Mouse (Mus musculus) thymus, adult 2 months (tissue): ENCODE measurements around the gene Map4k1. TPM values are rescaled to one million over a fixed set of nuclear protein-coding genes. Genes with fewer than 3 reads are reported as not detected.

Experiments used
- DNase-seq: peaks from one replicate; pipeline ENCODE4 v3.0.0; 2021
- H3K27ac ChIP-seq: fragments of 200-500 bp; 2 replicates; pipeline ENCODE4 v1.5.1; 2012; ENCODE audit warnings: low read length, control low read depth; ENCODE audit not compliant: control insufficient read depth, insufficient read depth
- H3K27me3 ChIP-seq: fragments of 200-500 bp; 2 replicates; pipeline ENCODE4 v1.6.1; 2012; ENCODE audit warnings: mild to moderate bottlenecking, low read length, moderate library complexity, mixed read lengths; ENCODE audit not compliant: control insufficient read depth, insufficient read depth
- H3K36me3 ChIP-seq: fragments of 200-500 bp; 2 replicates; pipeline ENCODE4 v1.6.1; 2012; ENCODE audit warnings: mild to moderate bottlenecking, low read length, moderate library complexity; ENCODE audit not compliant: control insufficient read depth, insufficient read depth
- H3K4me1 ChIP-seq: fragments of 200-500 bp; replicated peaks from 2 replicates; pipeline ENCODE4 v1.6.1; 2012; ENCODE audit warnings: low read length; ENCODE audit not compliant: control insufficient read depth, insufficient read depth
- H3K4me3 ChIP-seq: fragments of 200-500 bp; 2 replicates; pipeline ENCODE4 v1.5.1; 2012; ENCODE audit warnings: mild to moderate bottlenecking, low read length, control low read depth, moderate library complexity; ENCODE audit not compliant: control insufficient read depth, insufficient read depth
- CTCF ChIP-seq: fragments of 200-500 bp; IDR thresholded peaks from 2 replicates; pipeline ENCODE4 v1.5.1; 2012; ENCODE audit warnings: mild to moderate bottlenecking, control low read depth, low read length, moderate library complexity, borderline replicate concordance; ENCODE audit not compliant: control insufficient read depth, poor library complexity, insufficient read depth; ENCODE audit errors: extremely low read depth
- POLR2A ChIP-seq: fragments of 200-500 bp; IDR thresholded peaks from 2 replicates; pipeline ENCODE4 v1.6.1; 2012; ENCODE audit warnings: mild to moderate bottlenecking, low read length, control low read depth, moderate library complexity; ENCODE audit not compliant: control insufficient read depth, poor library complexity, insufficient read depth; ENCODE audit errors: extremely low read depth
- WGBS: fragments of 180-500 bp; shearing (Covaris S2); methylation state at CpG from one replicate; pipeline ENCODE4 v1.1.7; 2018; 5-methylcytosine and 5-hydroxymethylcytosine counted together
- polyA plus RNA-seq: library from polyadenylated mRNA; depleted of rRNA; stranded (reverse); fragments of >200 nt; gene quantifications from 2 replicates; pipeline ENCODE4 v1.2.3, GENCODE M21; 2012; rRNA removed

Gene Map4k1
- polyA plus RNA-seq = 155 and 164 TPM in 2 replicates

GRCm38 (mm10) chr7:28981651-28982273 lies at the start of gene Map4k1, which contains the start of gene Eif3k:
Map4k1 (plus strand) TSS chr7:28982050.
Eif3k (minus strand) TSS chr7:28981864.
- Histone ChIP-seq H3K36me3 (peaks cover 26% of the 10 kb centered on the region; the same call in 1 of the 2 replicates), H3K4me3 (peak within 1 kb of the TSS; percentile 85), H3K4me1 (peaks cover 9% of the 10 kb centered on the region), H3K27ac (peak within 1 kb of the TSS; percentile 99), H3K27me3 (no peaks in the 10 kb centered on the region)
- TF ChIP-seq POLR2A (peak; percentile 64; the same call in 1 of the 2 replicates), CTCF (no peak)
- under 1% methylated on average over 36 of the region's 36 CpGs for WGBS
- peak; percentile 96 for DNase-seq

- Histone ChIP-seq H3K27ac (no peak overlapping the region), H3K4me3 (no peak overlapping the region), H3K4me1 (no peaks in the 10 kb centered on the region), H3K27me3 (no peaks in the 10 kb centered on the region), H3K36me3 (no peaks in the 10 kb centered on the region)
- no peak for DNase-seq
- TF ChIP-seq CTCF = no peak
- TF ChIP-seq POLR2A = no peak
- WGBS = 91% methylated on average over 6 of the region's 6 CpGs
Measured at GRCm38 (mm10) chr7:28932421-28933041, 49.3 kb upstream of the Map4k1 start.

GRCm38 (mm10) chr7:28933825-28934224 lies 48.0 kb upstream of the Map4k1 start:
- TF ChIP-seq CTCF (no peak), POLR2A (no peak)
- 97% methylated on average over 2 of the region's 2 CpGs for WGBS

GRCm38 (mm10) chr7:28936787-28937186 lies 45.1 kb upstream of the Map4k1 start:
- Histone ChIP-seq H3K4me1 (peaks cover 11% of the 10 kb centered on the region), H3K27me3 (no peaks in the 10 kb centered on the region), H3K27ac (no peak overlapping the region), H3K4me3 (no peak overlapping the region), H3K36me3 (no peaks in the 10 kb centered on the region)
- TF ChIP-seq CTCF = no peak
- no peak for TF ChIP-seq POLR2A
- no peak for DNase-seq
- 93% methylated on average over 4 of the region's 4 CpGs for WGBS

More at GRCm38 (mm10) chr7:28933825-28934224, 48.0 kb upstream of the Map4k1 start:
- Histone ChIP-seq H3K4me3 (no peak overlapping the region), H3K27me3 (no peaks in the 10 kb centered on the region), H3K4me1 (no peaks in the 10 kb centered on the region), H3K36me3 (no peaks in the 10 kb centered on the region), H3K27ac (no peak overlapping the region)
- no peak for DNase-seq

- no peak for DNase-seq
- Histone ChIP-seq H3K4me3 (no peak overlapping the region), H3K27ac (no peak overlapping the region), H3K36me3 (no peaks in the 10 kb centered on the region), H3K27me3 (no peaks in the 10 kb centered on the region), H3K4me1 (peaks cover 23% of the 10 kb centered on the region)
- 74% methylated on average over 4 of the region's 4 CpGs for WGBS
- no peak for TF ChIP-seq POLR2A
- no peak for TF ChIP-seq CTCF
Measured at GRCm38 (mm10) chr7:28938654-28939053, 43.2 kb upstream of the Map4k1 start.

GRCm38 (mm10) chr7:28939418-28940183 lies 42.2 kb upstream of the Map4k1 start:
- no peak for DNase-seq
- TF ChIP-seq CTCF = no peak
- TF ChIP-seq POLR2A = no peak
- Histone ChIP-seq H3K4me3 (no peak overlapping the region), H3K27ac (no peak overlapping the region), H3K27me3 (no peaks in the 10 kb centered on the region), H3K36me3 (no peaks in the 10 kb centered on the region), H3K4me1 (peaks cover 28% of the 10 kb centered on the region)
- 86% methylated on average over 7 of the region's 7 CpGs for WGBS
